Mouse (Mus musculus) kidney, adult 2 months (tissue): ENCODE results near the gene Pdrg1. TPM values are rescaled to one million over a fixed set of nuclear protein-coding genes. Genes with fewer than 3 reads are reported as not detected.
A peak's percentile ranks its signal among the peaks of the same experiment; 100 is the strongest.

ENCODE experiments used
- DNase-seq: peaks from one replicate; pipeline ENCODE4 v3.0.0; 2021
- H3K27ac ChIP-seq: fragments of 200-500 bp; 2 replicates; pipeline ENCODE4 v1.5.1; 2012; ENCODE audit warnings: low read depth, low read length, control low read depth, inconsistent platforms; ENCODE audit not compliant: insufficient read depth
- H3K27me3 ChIP-seq: fragments of 200-500 bp; replicated peaks from 2 replicates; pipeline ENCODE4 v1.6.1; 2012; ENCODE audit warnings: mild to moderate bottlenecking, moderate library complexity, low read length, inconsistent platforms; ENCODE audit not compliant: control insufficient read depth, insufficient read depth
- H3K36me3 ChIP-seq: fragments of 200-500 bp; 2 replicates; pipeline ENCODE4 v1.6.1; 2012; ENCODE audit warnings: mild to moderate bottlenecking, moderate library complexity, low read length, inconsistent platforms; ENCODE audit not compliant: control insufficient read depth, insufficient read depth
- H3K4me1 ChIP-seq: fragments of 200-500 bp; 2 replicates; pipeline ENCODE4 v1.6.1; 2011; ENCODE audit warnings: low read length; ENCODE audit not compliant: control insufficient read depth, insufficient read depth
- H3K4me3 ChIP-seq: fragments of 200-500 bp; 2 replicates; pipeline ENCODE4 v1.5.1; 2011; ENCODE audit warnings: mild to moderate bottlenecking, low read depth, low read length, control low read depth; ENCODE audit not compliant: insufficient read depth
- CTCF ChIP-seq: fragments of 200-500 bp; conservative IDR thresholded peaks from 2 replicates; pipeline ENCODE4 v1.5.1; 2011; ENCODE audit warnings: low read depth, mild to moderate bottlenecking, control low read depth, low read length, moderate library complexity, mixed read lengths; ENCODE audit not compliant: insufficient read depth, insufficient read length
- POLR2A ChIP-seq: fragments of 200-500 bp; IDR thresholded peaks from one replicate; pipeline ENCODE4 v1.6.1; 2011; ENCODE audit warnings: low read depth, low read length, control low read depth
- WGBS: fragments of 180-500 bp; shearing (Covaris S2); methylation state at CpG from one replicate; pipeline ENCODE4 v1.1.7; 2018; 5-methylcytosine and 5-hydroxymethylcytosine counted together
- polyA plus RNA-seq: library from polyadenylated mRNA; depleted of rRNA; stranded (reverse); fragments of >200 nt; gene quantifications from 2 replicates; pipeline ENCODE4 v1.2.3, GENCODE M21; 2012; rRNA removed

The Pdrg1 gene
- polyA plus RNA-seq, 1 experiment = 68.4 TPM

DNA sequence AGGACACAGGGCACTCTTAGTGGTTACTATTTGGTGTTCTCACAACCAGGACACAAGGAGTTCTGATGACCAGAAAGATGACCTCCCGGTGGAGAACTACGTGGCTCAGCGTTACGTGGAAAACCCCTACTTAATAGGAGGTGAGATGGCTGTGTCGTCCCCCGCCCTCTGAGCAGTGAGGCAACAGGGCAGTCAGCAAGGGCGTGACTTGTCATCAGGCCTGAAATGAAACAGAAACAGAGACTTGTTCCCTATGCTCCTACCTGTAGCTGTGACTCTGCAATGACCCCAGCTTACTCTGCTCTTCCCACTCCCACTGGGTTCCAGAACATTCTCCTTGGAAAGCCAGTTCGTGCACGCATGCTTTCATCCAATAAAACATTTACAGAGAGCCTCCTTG lies 23.7 kb downstream of the Pdrg1 start:
- 65% methylated on average over 9 of the region's 9 CpGs for WGBS
- no peaks in the 10 kb centered on the region; the same call in 1 of the 2 replicates for H3K4me1 ChIP-seq
- DNase-seq = peak; percentile 54
- no peaks in the 10 kb centered on the region for H3K27me3 ChIP-seq
- H3K27ac ChIP-seq = no peak overlapping the region
- H3K4me3 ChIP-seq = no peak overlapping the region
- no peak for TF ChIP-seq CTCF
- TF ChIP-seq POLR2A = no peak
- H3K36me3 ChIP-seq = no peaks in the 10 kb centered on the region

DNA sequence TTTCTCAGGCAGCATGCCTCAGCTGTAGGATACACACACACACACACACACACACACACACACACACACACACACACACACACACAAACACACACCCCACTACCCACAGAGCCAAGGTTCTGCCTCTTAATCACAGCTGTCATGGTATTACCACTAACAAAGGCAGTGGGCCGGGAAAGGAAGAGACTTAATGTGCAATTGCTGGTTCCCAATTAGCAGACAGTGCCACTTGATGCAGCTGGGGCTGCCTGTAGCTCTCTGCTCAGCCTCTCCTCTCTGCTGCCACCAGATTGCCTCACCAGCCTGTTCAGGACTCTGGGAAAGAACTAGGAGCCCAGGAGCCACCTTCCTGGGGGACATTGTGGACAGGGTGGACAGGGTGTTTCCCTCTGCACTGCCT lies 29.6 kb downstream of the Pdrg1 start:
- Histone ChIP-seq H3K4me1 (no peaks in the 10 kb centered on the region), H3K4me3 (no peak overlapping the region), H3K27ac (no peak overlapping the region), H3K36me3 (no peaks in the 10 kb centered on the region), H3K27me3 (no peaks in the 10 kb centered on the region)
- TF ChIP-seq CTCF (no peak), POLR2A (no peak)
- WGBS = 41% methylated on average over 1 of the region's 1 CpGs
- DNase-seq = no peak

DNA sequence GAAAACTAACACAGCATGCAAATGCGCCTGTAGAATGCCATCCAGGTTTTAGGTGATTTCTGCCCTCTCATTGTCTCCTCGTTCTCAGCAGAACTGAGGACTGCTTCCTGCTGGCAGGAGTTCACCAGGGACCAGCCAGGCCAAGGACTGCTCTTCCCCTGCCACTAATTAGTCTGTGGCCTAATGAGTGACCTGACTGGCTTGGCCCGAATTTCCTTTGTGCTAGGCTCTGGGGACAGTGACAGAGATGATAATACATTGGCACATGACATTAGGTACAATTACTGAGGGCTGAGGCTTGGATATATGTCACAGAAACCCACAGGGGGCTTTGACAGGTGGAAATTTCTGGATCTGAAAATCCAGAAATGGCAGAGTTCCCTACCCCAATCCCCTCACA lies 38.2 kb downstream of the Pdrg1 start:
- 0 out of 2 replicates have a peak, but pooled peaks cover 3% of the 10 kb centered on the region for H3K4me1 ChIP-seq
- no peak overlapping the region for H3K4me3 ChIP-seq
- no peak for DNase-seq
- no peaks in the 10 kb centered on the region for H3K36me3 ChIP-seq
- H3K27ac ChIP-seq = no peak overlapping the region
- WGBS = 61% methylated on average over 3 of the region's 3 CpGs
- no peaks in the 10 kb centered on the region for H3K27me3 ChIP-seq
- TF ChIP-seq POLR2A = no peak
- no peak for TF ChIP-seq CTCF

DNA sequence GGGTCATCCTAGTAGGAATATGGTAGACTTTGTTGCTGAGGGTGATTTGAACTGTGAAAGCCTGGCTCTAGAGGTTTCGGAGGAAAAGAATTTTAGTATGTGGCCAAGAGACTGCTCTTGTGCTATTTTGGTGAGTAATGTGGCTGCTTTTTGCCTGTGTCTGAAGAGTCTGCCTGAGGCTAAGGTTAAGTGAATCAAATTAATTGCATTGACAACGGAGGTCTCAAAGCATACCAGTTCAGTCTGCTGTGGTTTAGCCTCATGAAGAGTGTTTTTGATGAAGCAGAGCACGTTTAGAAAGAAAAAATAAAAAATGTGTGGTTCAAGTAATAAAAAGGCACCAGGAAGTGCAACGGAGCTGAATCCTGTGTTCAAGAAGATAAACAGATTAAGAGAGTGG lies 49.7 kb downstream of the Pdrg1 start:
- Histone ChIP-seq H3K4me3 (no peak overlapping the region), H3K27me3 (no peaks in the 10 kb centered on the region), H3K36me3 (no peaks in the 10 kb centered on the region), H3K27ac (no peak overlapping the region), H3K4me1 (no peaks in the 10 kb centered on the region)
- 57% methylated on average over 4 of the region's 4 CpGs for WGBS
- TF ChIP-seq CTCF = no peak
- no peak for TF ChIP-seq POLR2A
- DNase-seq = no peak

DNA sequence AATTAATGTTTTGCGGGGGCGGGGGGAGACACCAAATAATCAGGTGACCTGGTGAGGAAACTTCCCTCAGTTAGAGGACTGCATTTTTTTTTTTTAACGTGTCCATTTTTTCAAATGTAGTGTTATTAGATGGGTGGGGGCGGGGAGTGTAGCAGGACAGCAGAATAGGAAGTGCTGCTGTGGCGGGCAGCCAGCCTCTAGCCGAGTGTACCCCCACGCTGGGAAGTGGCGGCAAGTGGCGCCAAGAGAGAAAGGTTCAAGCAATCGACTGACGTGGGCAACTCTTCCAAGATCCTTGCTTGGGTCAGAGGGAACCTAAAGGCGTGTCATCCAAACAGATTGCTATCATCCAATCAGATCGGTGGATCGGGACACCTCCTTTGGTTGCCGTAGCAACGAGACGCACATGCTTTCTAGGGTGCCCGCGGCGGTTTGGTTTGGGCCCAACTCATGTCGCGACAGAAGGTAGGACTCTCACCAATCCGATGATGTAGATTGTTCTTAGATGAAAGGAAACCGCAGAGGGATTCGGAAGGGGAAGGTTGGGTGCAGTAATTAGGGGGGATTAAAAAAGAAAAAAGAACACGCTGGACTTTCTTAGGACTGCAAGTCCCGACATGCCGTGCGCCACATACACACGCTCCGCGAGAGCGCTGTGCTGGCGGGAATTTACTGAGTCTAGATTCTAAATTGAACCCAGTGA lies 53.0 kb downstream of the Pdrg1 start, which contains the start of gene Ttll9:
Gene Ttll9, plus strand, starts transcription at position 395 of the 703 bp plus-strand sequence.
- peak; percentile 94 for DNase-seq
- H3K4me1 ChIP-seq = no peaks in the 10 kb centered on the region
- no peaks in the 10 kb centered on the region for H3K36me3 ChIP-seq
- no peaks in the 10 kb centered on the region for H3K27me3 ChIP-seq
- TF ChIP-seq POLR2A = no peak
- no peak for TF ChIP-seq CTCF
- 1% methylated on average over 34 of the region's 34 CpGs for WGBS
- peak within 1 kb of the TSS; percentile 8; the same call in 1 of the 2 replicates for H3K27ac ChIP-seq
- peak within 1 kb of the TSS; percentile 53 for H3K4me3 ChIP-seq

Other genes with a start within 250 kb of the Pdrg1 start
- 126 and 129 TPM in 2 replicates for gene Bcl2l1, start 183.7 kb downstream of the Pdrg1 start, polyA plus RNA-seq
- 0.22 and 0.39 TPM in 2 replicates for gene Tpx2, start 167.5 kb downstream of the Pdrg1 start, polyA plus RNA-seq
- gene Mylk2, start 104.1 kb downstream of the Pdrg1 start, polyA plus RNA-seq = 0.07 and 1.1 TPM in 2 replicates
- 6.4 and 7.3 TPM in 2 replicates for gene Foxs1, start 82.2 kb downstream of the Pdrg1 start, polyA plus RNA-seq
- gene Dusp15, start 63.7 kb downstream of the Pdrg1 start, polyA plus RNA-seq = 12.3 and 20.6 TPM in 2 replicates
- gene Ttll9, start 52.9 kb downstream of the Pdrg1 start, polyA plus RNA-seq = 0.46 and 1.0 TPM in 2 replicates
- not detected in 2 replicates for gene Xkr7, start 16.4 kb upstream of the Pdrg1 start, polyA plus RNA-seq
- gene Ccm2l, start 50.5 kb upstream of the Pdrg1 start, polyA plus RNA-seq = 23.0 and 25.1 TPM in 2 replicates
- gene Hck, start 93.0 kb upstream of the Pdrg1 start, polyA plus RNA-seq = 2.9 and 4.4 TPM in 2 replicates
- 46.0 and 49.5 TPM in 2 replicates for gene Tm9sf4, start 145.9 kb upstream of the Pdrg1 start, polyA plus RNA-seq
- 2.2 and 2.3 TPM in 2 replicates for gene Tspyl3, start 210.0 kb upstream of the Pdrg1 start, polyA plus RNA-seq
- gene Plagl2, start 226.0 kb upstream of the Pdrg1 start, polyA plus RNA-seq = 4.3 and 4.4 TPM in 2 replicates
- gene Pofut1, start 226.1 kb upstream of the Pdrg1 start, polyA plus RNA-seq = 17.5 and 19.9 TPM in 2 replicates